Mouse (Mus musculus): ENCODE data around the gene Ift122.

The Ift122 gene

GRCm38 (mm10) chr6:115926416-115926815, 73.1 kb downstream of the Ift122 start:
- DNase-seq (ENCODE audit: low spot score in 2 of 2) = no peak

DNA sequence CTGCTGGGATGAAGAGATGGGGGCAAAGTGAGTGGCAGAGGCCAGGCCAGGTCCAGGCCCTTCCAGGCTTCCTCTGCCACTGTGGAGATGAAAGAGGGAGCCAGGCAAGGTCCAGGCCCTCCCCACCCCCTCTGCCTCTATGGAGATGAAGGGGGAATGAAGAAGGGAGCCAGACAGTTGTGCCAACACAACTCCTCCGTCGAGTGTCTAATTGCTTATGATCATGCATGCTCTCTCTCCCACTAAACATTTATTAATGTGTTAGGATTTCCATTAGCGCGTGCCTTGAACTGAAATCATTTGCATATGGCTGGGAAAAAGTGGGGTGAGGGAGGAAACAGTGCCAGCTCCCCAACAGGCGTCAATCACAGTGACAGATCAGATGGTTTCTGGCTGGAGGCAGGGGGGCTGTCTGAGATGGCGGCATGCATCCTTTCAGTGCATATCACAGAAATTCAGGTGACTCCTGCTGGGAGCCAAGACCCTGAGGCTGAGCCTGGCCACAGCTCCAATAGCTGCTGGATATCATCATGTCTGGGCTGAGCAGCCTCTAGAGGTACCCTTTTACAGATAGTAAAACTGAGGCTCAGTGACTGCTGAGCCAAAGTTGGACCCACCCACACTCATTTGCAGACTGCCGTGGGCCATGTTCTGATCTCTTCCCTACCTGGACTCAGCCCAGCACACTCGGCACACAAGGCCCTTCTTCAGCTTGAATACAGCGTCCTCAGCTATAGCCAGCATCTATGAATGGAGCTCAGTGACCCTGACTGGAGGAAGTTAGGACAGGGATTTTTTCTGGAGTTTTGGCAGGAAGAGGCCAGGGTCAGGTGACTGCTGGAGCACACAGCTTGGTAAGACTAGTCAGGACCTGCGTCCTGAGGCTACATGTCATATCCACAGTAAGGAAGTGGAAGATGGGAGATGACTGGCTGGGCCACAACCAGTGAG, 74.3 kb downstream of the Ift122 start:
- no peak for DNase-seq (ENCODE audit: low spot score in 2 of 2)

DNA sequence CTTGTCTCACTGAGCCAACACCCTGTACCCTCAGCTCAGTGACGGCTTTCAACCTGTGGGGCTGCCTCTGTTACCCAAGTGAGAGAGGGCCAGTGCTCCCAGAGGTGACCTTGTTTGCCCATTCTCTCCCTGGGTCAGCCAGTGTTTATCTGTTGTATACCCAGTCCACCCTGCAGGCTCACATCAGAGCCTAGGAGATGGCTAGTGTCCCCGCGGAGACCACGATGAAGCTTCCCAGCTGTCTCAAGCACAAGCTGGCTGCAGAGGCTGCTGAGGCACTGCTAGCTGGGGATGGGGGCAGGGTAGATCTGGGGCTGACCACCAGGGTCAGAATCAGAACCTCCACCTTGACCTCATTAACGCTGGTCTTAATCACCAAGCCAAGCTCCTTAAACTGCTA, 76.7 kb downstream of the Ift122 start:
- DNase-seq (ENCODE audit: low spot score in 2 of 2) = no peak

GRCm38 (mm10) chr6:115931639-115932038, 78.4 kb downstream of the Ift122 start, which contains the start of gene Rho:
Gene Rho (plus strand): TSS chr6:115931748.
- DNase-seq (ENCODE audit: low spot score in 2 of 2) = no peak

GRCm38 (mm10) chr6:115932391-115932790, 79.1 kb downstream of the Ift122 start:
- DNase-seq (ENCODE audit: low spot score in 2 of 2) = no peak

GRCm38 (mm10) chr6:115935544-115935943, 82.3 kb downstream of the Ift122 start:
- no peak for DNase-seq (ENCODE audit: low spot score in 2 of 2)

- DNase-seq (ENCODE audit: low spot score in 2 of 2) = no peak
Observed at GRCm38 (mm10) chr6:115938011-115938410, 84.7 kb downstream of the Ift122 start.

DNA sequence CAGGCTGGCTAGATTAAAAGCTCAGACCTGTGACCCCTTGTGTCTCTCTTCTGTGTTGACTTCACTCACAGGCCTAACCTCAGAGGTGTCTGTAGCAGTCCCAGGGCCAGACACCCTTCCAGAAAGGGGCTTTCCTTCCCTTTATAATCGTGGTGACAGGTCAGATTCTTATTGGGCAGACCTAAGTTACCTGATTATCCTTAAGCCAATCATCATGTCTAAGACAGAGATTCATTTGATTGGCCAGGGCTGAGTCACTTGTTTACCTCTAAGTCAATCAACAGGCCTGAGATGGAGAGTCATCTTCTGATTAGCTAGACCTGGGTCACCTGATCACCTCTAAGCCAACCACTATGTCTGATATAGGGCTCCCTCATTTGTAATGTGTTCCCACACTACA, 85.5 kb downstream of the Ift122 start:
- no peak for DNase-seq (ENCODE audit: low spot score in 2 of 2)

- no peak for DNase-seq (ENCODE audit: low spot score in 2 of 2)
Observed at GRCm38 (mm10) chr6:115940603-115941002, 87.3 kb downstream of the Ift122 start.

- DNase-seq (ENCODE audit: low spot score in 2 of 2) = no peak
Observed at GRCm38 (mm10) chr6:115941128-115941527, 87.9 kb downstream of the Ift122 start.

GRCm38 (mm10) chr6:115943498-115944427, 90.5 kb downstream of the Ift122 start:
- no peak for DNase-seq (ENCODE audit: low spot score in 2 of 2)

DNA sequence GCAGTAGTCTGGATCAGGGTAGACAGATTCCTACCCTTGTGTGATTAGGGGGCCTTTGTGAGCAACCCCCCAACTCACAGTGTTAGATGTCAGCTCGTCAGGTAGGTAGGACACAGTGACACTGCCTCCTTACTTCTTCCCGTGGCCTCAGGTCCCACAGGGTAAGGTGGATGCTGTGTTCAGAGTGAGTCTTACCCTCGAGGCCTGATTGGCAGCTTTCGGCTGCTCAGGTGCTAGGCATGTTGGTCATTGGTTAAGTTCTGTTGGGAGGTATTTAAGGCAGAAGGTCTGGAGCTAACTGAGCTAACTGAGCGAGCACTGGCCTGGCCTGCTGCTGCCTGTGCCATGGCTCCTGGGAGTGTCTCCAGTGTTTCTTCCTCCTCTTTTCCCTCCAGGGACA, 91.4 kb downstream of the Ift122 start, which contains the start of gene H1foo:
Gene H1foo, plus strand, starts transcription at position 301 of the 400 bp plus-strand sequence.
- no peak for DNase-seq (ENCODE audit: low spot score in 2 of 2)

GRCm38 (mm10) chr6:115945633-115946032, 92.4 kb downstream of the Ift122 start:
- no peak for DNase-seq (ENCODE audit: low spot score in 2 of 2)

DNA sequence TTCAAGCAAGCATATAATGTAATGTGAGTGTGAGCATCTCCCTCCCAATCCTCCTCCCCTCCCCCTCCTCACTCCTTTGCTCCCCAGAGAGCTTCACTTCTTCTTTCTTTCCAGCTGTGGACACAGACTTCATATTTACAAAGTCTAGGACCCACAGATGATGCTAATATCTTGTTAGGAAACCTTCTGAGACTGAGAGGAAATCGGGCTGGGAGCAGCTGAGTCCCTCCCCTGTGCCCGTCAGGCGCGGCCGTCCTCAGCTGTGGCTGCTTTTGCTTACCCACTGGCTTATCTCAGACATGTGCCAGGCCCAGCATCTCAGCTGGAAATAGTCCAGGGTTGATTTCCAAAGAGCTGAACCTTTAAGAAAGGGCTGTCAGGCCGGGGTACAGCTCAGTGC, 93.1 kb downstream of the Ift122 start:
- DNase-seq (ENCODE audit: low spot score in 2 of 2) = no peak

GRCm38 (mm10) chr6:115954506-115955074, 101.3 kb downstream of the Ift122 start:
- no peak for DNase-seq (ENCODE audit: low spot score in 2 of 2)

DNA sequence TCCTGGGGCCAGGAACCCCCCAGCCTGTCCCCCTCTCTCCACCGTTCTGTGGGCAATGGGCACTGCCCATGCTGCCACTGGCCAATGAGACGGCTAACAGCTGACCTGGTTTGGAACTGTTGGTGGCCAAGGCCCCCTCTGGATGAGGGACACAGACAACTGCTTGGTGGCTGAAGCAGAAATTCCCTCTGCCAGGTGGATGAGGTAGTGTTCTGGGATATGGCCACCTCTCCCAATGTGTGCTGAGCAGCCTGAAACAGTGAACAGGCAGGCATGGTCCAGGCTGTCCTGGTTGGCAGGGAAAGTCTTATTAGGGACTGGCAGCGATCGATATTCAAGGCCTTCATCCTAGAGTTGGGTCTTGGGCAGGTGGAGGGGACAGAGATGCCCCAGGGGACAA, 101.9 kb downstream of the Ift122 start:
- no peak for DNase-seq (ENCODE audit: low spot score in 2 of 2)

DNA sequence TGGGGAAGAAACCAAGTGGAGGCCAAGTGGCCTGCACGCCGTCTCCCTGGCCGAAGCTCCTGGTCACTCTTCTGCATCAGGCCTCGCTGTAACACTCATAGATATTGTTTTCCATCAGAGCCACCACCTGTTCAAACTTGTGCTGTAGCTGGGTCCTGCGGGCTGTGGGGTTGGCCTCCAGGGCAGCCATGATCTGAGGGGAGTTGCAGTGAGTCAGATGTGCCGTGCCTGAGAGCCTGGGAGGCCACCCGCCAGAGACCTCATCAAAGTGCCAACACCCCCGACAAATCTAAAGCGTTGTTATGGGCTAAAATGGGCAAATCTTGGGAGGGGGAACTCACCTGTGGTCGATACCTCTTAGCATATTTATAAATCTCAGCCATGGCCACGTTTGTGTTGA, 102.4 kb downstream of the Ift122 start:
- DNase-seq (ENCODE audit: low spot score in 2 of 2) = no peak

DNA sequence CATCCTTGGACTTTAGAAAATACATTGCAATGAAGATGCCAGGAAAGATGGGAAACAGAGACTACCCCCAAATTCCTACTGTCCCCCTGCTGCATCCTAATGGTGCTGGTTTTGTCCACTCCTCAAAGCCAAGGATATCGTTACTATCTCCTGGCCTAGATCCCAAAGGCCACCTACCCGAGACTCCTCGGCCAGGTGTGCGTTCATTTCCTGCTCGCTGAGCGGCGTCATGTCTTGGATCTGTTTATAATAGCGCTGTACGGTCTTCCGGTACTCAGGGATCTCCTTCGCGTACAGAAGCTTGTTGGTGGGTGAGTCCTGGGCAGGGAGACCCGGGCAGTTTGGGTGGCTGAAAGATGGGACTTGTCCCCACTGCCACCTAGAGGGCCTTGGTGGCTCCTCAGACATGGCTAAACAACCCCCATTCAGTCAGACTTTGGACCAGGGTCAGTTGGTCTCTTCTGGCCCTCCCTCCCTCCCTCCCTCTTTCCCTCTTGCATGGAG, 103.2 kb downstream of the Ift122 start:
- no peak for DNase-seq (ENCODE audit: low spot score in 2 of 2)

DNA sequence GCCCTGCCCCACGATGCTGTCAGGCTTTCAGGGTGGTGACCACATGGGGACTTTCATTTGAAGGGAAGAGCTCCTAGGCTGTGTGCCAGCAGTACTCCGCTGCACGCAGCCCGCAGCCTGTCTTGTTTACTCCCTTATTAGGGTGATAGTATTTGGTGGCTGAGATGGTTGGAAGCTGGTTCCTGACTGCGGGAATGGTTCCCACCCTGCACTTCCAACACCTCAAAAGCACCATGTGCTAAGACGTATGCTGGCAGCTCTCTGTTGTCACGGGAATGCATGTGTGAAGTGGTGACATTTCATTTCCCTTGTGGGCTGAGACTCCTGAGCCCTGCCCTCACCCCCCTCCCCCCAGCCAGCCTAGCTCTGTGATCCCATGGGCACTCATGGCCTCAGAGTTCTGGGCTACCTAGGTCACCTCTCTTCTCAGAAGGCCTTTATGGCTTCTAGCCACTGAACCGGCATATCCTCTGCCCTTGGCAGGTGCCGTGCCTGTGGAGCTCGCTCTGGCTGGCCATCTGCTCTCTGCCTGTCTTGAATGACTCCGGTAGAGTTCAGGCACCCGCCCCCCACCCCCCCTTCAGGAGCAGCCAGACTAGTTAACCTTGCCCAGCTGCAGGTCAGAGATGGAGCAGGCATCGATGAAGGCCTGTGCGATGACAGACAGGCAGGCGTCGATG, 103.8 kb downstream of the Ift122 start:
- no peak for DNase-seq (ENCODE audit: low spot score in 2 of 2)

GRCm38 (mm10) chr6:115957681-115958080, 104.4 kb downstream of the Ift122 start:
- DNase-seq (ENCODE audit: low spot score in 2 of 2) = no peak

DNA sequence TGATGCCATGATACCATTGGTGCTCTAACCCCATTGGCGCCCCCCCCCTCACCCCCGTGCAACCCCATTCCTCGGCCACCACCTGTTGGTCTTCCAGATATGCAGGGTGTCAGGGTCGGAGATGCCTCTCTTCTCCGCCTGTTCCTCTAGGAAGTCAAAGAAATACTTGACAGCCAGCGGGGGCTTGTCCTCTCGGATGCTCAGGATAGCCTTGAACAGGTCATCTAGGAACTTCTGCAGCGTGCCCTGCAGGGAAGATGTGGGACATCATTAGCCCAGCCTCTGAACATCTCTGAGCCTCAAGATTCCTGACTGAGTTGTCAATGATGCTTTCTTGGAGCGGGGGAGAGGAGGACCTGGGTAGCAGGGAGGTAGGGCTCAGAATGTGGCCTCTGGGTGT, 105.2 kb downstream of the Ift122 start:
- DNase-seq (ENCODE audit: low spot score in 2 of 2) = no peak
